Comparison of ENCODE assay signal across 15 mouse cellular contexts in genomic region chr14:33867674-33868073, GRCm38 (mm10). TPM values are rescaled to one million over a fixed set of nuclear protein-coding genes. Genes with fewer than 3 reads are reported as not detected.
"Had no signal": no experiment of that assay in that cellular context is flagged by ENCODE, and none has a peak within 500 bp of the region (broad histone marks: within the 10 kb centered on the region; RNA-seq: fewer than 3 reads in every experiment).

No protein-coding gene starts in this region.

- H3K27me3 ChIP-seq: lung, embryonic 15.5 days; megakaryocyte, embryonic 14.5 days; midbrain, embryonic 13.5 days; midbrain, embryonic 15.5 days; neural tube, embryonic 12.5 days; stomach, embryonic 15.5 days had no signal

- H3K36me3 ChIP-seq: lung, embryonic 15.5 days; midbrain, embryonic 13.5 days; midbrain, embryonic 15.5 days; neural tube, embryonic 12.5 days; stomach, embryonic 15.5 days had no signal

- H3K4me1 ChIP-seq: lung, embryonic 15.5 days; megakaryocyte, embryonic 14.5 days; midbrain, embryonic 13.5 days; midbrain, embryonic 15.5 days; neural tube, embryonic 12.5 days; stomach, embryonic 15.5 days had no signal

- DNase-seq: lung, adult 2 months; lung, postnatal 14 days; lung, postnatal 36 days; right cerebral cortex, postnatal 14 days; thymus, adult 2 months; thymus, postnatal 25 days; thymus, postnatal 4 days had no signal

- H3K27ac ChIP-seq: lung, embryonic 15.5 days; macrophage; midbrain, embryonic 13.5 days; midbrain, embryonic 15.5 days; neural tube, embryonic 12.5 days; stomach, embryonic 15.5 days; stomach, postnatal 0 days had no signal

- H3K4me3 ChIP-seq: lung, embryonic 15.5 days; megakaryocyte, embryonic 14.5 days; midbrain, embryonic 13.5 days; midbrain, embryonic 15.5 days; neural tube, embryonic 12.5 days; stomach, embryonic 15.5 days had no signal

RNA-seq across cellular contexts. Expression of gene Gdf10, which starts 55.7 kb away (rescaled TPM):
- polyA plus RNA-seq: macrophage had no signal
